Mouse (Mus musculus) lung, embryonic 14.5 days (tissue): ENCODE results near the gene Slit3. TPM values are rescaled to one million over a fixed set of nuclear protein-coding genes. Genes with fewer than 3 reads are reported as not detected.

Source experiments
- ATAC-seq: fragments of 200-750 bp; cut with Nextera tagmentation; 2 replicates; pipeline ENCODE4 v1.8.0; 2017; ENCODE audit warnings: mild to moderate bottlenecking, moderate TSS enrichment, moderate library complexity; ENCODE audit not compliant: insufficient read depth
- DNase-seq: peaks from one replicate; pipeline ENCODE4 v3.0.0-alpha.2; 2015
- H3K27ac ChIP-seq: fragments of 300-500 bp; sonication (generic); 2 replicates; pipeline ENCODE4 v1.5.1; 2014; ENCODE audit warnings: low read depth, mild to moderate bottlenecking, moderate library complexity
- H3K27me3 ChIP-seq: fragments of 300-500 bp; sonication (generic); 2 replicates; pipeline ENCODE4 v1.6.1; 2014; ENCODE audit warnings: low read length, control low read depth; ENCODE audit not compliant: insufficient read depth
- H3K36me3 ChIP-seq: fragments of 300-500 bp; sonication (generic); 2 replicates; pipeline ENCODE4 v1.6.1; 2014; ENCODE audit warnings: control low read depth; ENCODE audit not compliant: insufficient read depth
- H3K4me1 ChIP-seq: fragments of 300-500 bp; sonication (generic); 2 replicates; pipeline ENCODE4 v1.6.1; 2014; ENCODE audit warnings: antibody characterized with exemption, control low read depth; ENCODE audit not compliant: insufficient read depth
- H3K4me2 ChIP-seq: fragments of 300-500 bp; sonication (generic); 2 replicates; pipeline ENCODE4 v1.6.1; 2014; ENCODE audit warnings: mild to moderate bottlenecking
- H3K4me3 ChIP-seq: fragments of 300-500 bp; sonication (generic); 2 replicates; pipeline ENCODE4 v1.5.1; 2014; ENCODE audit warnings: low read depth, low read length
- H3K9ac ChIP-seq: fragments of 300-500 bp; sonication (generic); 2 replicates; pipeline ENCODE4 v1.6.1; 2014
- H3K9me3 ChIP-seq: fragments of 300-500 bp; sonication (generic); 2 replicates; pipeline ENCODE4 v1.6.1; 2016; ENCODE audit warnings: low read depth, low read length, control low read depth
- CTCF ChIP-seq: IDR thresholded peaks from 2 replicates; pipeline ENCODE4 v1.5.1; 2016; ENCODE audit warnings: antibody characterized with exemption, low read depth
- WGBS: fragments of 180-500 bp; shearing (Covaris S2); extraction: QIAGEN DNeasy Blood & Tissue Kit; methylation state at CpG from one replicate; pipeline ENCODE4 v1.1.7; 2014; 5-methylcytosine and 5-hydroxymethylcytosine counted together
- polyA plus RNA-seq: library from polyadenylated mRNA; unstranded; fragments of >200 nt; fragmentation: Nextera tagmentation; extraction: Ambion mirVana; gene quantifications from 2 replicates; pipeline ENCODE4 v1.2.1, GENCODE M21; 2014

Gene Slit3
- polyA plus RNA-seq, 1 experiment from 2014 or later: 37.3 TPM

DNA sequence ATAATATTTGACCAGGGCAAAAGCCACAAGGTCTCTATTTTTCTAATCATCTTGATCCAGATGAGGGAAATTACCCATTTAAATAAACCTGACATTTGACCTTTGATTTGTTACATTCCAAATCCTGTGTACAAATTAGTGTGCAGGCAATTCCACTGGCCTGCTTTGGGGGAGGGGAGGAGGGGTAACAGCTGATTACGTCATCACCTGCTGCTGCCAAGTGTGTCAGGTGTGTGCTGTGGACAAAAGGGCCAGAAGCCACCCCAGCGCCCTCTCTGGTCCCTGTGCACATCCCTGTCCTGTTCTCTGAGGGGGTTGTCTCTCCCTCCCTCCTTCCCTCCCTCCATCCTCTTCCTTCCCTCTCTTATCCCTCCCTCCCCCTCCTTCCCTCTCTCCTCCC, 337.0 kb downstream of the Slit3 start:
- no peak overlapping the region for H3K9ac ChIP-seq
- TF ChIP-seq CTCF: no peak
- no peaks in the 10 kb centered on the region for H3K36me3 ChIP-seq
- H3K27ac ChIP-seq: no peak overlapping the region
- ATAC-seq (no peak), DNase-seq (no peak)
- no peaks in the 10 kb centered on the region for H3K4me1 ChIP-seq
- H3K27me3 ChIP-seq: no peaks in the 10 kb centered on the region
- no peak overlapping the region for H3K4me2 ChIP-seq
- H3K4me3 ChIP-seq: no peak overlapping the region
- 37% methylated on average over 2 of the region's 2 CpGs for WGBS
- H3K9me3 ChIP-seq: no peaks in the 10 kb centered on the region

DNA sequence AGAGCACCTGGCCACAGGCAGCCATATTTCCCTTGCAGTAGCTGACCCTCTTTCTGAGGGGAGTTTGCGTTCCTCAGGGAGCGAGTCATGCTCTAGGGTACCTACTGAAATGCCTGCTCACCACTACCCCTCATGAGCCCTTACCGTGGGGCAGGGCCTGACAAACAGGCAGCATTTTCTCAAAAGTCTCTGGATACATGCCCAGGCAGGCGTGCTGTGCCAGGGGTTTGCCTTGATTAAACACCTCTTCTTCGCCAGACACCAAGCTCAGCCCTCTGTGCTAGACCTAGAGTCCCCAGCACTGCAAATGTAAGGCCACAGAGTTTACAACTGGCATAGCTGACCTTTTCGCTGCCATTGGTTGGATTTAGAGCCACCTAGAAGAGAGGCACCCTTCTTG, 345.7 kb downstream of the Slit3 start:
- no peak overlapping the region for H3K9ac ChIP-seq
- no peak for TF ChIP-seq CTCF
- no peaks in the 10 kb centered on the region for H3K4me1 ChIP-seq
- H3K27ac ChIP-seq: no peak overlapping the region
- ATAC-seq: no peak
- H3K4me3 ChIP-seq: no peak overlapping the region
- H3K4me2 ChIP-seq: no peak overlapping the region
- 75% methylated on average over 6 of the region's 6 CpGs for WGBS
- no peaks in the 10 kb centered on the region for H3K9me3 ChIP-seq
- no peaks in the 10 kb centered on the region for H3K36me3 ChIP-seq
- no peaks in the 10 kb centered on the region for H3K27me3 ChIP-seq
- no peak for DNase-seq

DNA sequence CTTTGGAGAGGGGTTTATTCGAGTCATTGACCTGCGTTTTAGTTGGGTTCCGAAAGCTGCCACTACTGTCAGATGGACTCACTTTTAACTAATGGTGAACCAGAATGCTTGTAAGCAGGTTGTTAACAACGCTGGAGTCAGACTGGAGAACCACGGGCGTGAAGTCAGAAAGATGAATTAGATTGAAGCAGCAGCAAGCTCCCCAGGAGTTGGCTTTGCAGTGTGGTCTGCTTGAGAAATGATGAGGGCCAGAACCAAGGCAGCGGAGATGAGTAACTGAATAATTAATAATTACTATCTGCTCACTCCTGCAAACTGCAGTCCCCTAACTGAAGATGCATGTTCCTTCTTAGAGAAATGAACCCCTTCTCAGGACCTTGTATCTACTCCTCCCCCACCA, 347.8 kb downstream of the Slit3 start:
- DNase-seq: no peak
- 77% methylated on average over 7 of the region's 7 CpGs for WGBS
- H3K9me3 ChIP-seq: no peaks in the 10 kb centered on the region
- H3K27me3 ChIP-seq: no peaks in the 10 kb centered on the region
- ATAC-seq: no peak
- no peak overlapping the region for H3K4me3 ChIP-seq
- no peak overlapping the region for H3K4me2 ChIP-seq
- H3K27ac ChIP-seq: no peak overlapping the region
- H3K9ac ChIP-seq: no peak overlapping the region
- no peak for TF ChIP-seq CTCF
- H3K36me3 ChIP-seq: no peaks in the 10 kb centered on the region
- no peaks in the 10 kb centered on the region for H3K4me1 ChIP-seq

DNA sequence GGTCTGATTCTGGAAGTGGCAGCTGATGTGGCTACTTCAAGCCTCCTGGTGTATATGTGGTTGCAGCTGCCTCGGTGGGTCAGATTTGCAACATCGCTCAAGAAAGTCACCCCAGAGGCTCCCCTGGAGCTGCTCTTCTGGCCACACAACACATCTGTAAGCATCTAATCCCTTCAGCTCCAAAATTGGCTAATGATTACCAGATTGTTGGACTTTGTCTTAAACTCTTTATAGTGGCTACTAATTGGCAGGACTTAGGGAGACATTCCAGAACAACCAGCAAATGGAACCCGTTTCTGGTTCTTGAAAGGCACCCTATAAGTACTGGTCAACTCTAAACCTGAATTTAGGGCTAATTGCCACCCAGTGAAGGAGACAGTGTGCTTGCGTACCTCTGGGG, 348.9 kb downstream of the Slit3 start:
- Histone ChIP-seq H3K4me1 (no peaks in the 10 kb centered on the region), H3K9me3 (no peaks in the 10 kb centered on the region), H3K9ac (no peak overlapping the region), H3K36me3 (no peaks in the 10 kb centered on the region), H3K4me2 (no peak overlapping the region), H3K27me3 (no peaks in the 10 kb centered on the region), H3K27ac (no peak overlapping the region), H3K4me3 (no peak overlapping the region)
- no peak for ATAC-seq
- TF ChIP-seq CTCF: no peak
- WGBS: 70% methylated on average over 4 of the region's 4 CpGs
- DNase-seq: no peak

DNA sequence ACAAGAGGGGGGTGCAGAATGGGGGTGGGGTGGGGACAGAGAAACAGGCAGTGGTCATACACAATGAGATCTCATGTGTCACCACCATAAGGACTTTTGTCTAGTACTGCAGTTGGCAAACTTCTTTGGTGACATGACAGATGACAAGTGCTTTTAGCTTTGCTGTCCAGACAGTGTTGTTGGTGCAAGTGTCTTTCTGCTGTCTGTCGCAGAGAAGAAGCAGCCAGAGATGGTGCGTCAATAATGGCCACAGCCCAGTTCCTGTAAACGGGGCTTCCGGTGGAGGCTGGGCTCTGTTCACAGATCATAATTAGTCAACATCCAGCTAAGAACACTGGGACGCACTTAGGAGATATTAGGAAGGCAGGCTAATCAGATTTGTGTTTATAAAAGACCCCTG, 349.8 kb downstream of the Slit3 start:
- Histone ChIP-seq H3K27me3 (no peaks in the 10 kb centered on the region), H3K9ac (no peak overlapping the region), H3K4me3 (no peak overlapping the region), H3K36me3 (no peaks in the 10 kb centered on the region), H3K4me2 (no peak overlapping the region), H3K9me3 (no peaks in the 10 kb centered on the region), H3K27ac (no peak overlapping the region), H3K4me1 (no peaks in the 10 kb centered on the region)
- TF ChIP-seq CTCF: no peak
- WGBS: 40% methylated on average over 5 of the region's 5 CpGs
- DNase-seq (peak; percentile 62), ATAC-seq (peak; percentile 49)

DNA sequence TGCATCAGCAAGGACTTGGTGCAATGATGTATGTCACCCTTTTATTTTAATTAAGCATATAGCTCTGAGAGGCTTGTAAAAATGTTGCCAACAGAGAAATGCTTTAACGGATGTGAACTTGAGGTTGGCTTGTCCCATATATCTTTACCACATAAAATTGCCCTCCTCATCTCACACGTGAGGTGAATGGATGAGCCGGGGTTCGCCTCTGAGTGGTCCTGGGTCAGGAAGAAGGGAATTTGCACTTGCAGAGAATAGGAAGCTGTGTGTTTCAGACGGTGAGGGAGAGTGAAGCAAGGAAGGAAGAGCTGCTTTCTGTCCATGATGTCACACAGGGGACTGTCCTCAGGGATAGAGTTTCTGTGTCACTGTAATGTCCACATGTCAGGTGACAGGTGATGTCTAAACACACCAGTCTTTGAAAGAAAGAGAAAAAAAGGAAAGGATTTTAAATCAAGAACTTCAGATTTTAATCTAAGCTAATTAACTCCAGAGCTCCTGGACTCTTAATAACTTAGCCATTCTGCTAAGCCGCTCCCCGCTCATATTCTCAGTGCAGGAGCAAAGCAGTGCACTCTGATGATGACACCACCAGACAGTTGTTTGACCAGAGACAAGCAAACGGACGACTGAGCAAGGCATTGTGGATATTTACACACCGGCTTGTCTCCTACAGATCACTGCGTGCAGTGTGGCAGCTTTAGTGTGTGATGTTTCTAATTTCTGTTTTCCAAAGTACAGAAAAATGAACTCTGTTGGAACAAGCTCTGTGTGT, 352.0 kb downstream of the Slit3 start:
- TF ChIP-seq CTCF: no peak
- no peak for ATAC-seq

DNA sequence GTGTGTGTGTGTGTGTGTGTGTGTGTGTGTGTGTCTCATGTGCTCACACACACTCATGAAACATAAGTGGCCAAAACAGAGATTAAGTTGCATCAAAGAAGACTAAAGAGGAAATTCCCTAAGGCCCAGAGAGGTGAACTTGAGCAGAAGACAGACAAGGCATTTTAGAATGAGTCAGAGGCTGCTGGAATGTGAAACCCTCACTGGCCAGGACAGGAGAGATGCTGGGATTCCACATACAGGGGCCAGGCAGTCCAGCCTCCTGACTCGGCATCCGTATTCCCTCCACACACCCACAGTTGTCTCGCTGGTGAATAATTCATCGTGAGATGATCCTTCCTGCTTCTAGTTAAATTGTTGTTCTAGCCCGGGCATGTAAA, 352.6 kb downstream of the Slit3 start:
- 0 out of 2 replicates have a peak, but pooled peaks cover 2% of the 10 kb centered on the region for H3K9me3 ChIP-seq
- no peaks in the 10 kb centered on the region for H3K36me3 ChIP-seq
- H3K4me3 ChIP-seq: no peak overlapping the region
- H3K4me1 ChIP-seq: no peaks in the 10 kb centered on the region
- no peak for ATAC-seq
- 71% methylated on average over 5 of the region's 5 CpGs for WGBS
- no peak overlapping the region for H3K27ac ChIP-seq
- H3K4me2 ChIP-seq: no peak overlapping the region
- TF ChIP-seq CTCF: no peak
- no peak for DNase-seq
- no peak overlapping the region for H3K9ac ChIP-seq
- no peaks in the 10 kb centered on the region for H3K27me3 ChIP-seq

More for the DNA sequence above, 352.0 kb downstream of the Slit3 start:
- H3K9ac ChIP-seq: no peak overlapping the region
- H3K4me2 ChIP-seq: no peak overlapping the region
- no peak overlapping the region for H3K4me3 ChIP-seq
- 51% methylated on average over 11 of the region's 11 CpGs for WGBS
- no peak overlapping the region for H3K27ac ChIP-seq
- no peaks in the 10 kb centered on the region for H3K4me1 ChIP-seq
- no peak for DNase-seq
- H3K36me3 ChIP-seq: no peaks in the 10 kb centered on the region
- H3K27me3 ChIP-seq: no peaks in the 10 kb centered on the region
- no peaks in the 10 kb centered on the region for H3K9me3 ChIP-seq
